Mouse (Mus musculus): ENCODE results near the gene Defb36. TPM values are rescaled to one million over a fixed set of nuclear protein-coding genes. Genes with fewer than 3 reads are reported as not detected.

Gene Defb36
- polyA plus RNA-seq, 1 experiment: not detected

DNA sequence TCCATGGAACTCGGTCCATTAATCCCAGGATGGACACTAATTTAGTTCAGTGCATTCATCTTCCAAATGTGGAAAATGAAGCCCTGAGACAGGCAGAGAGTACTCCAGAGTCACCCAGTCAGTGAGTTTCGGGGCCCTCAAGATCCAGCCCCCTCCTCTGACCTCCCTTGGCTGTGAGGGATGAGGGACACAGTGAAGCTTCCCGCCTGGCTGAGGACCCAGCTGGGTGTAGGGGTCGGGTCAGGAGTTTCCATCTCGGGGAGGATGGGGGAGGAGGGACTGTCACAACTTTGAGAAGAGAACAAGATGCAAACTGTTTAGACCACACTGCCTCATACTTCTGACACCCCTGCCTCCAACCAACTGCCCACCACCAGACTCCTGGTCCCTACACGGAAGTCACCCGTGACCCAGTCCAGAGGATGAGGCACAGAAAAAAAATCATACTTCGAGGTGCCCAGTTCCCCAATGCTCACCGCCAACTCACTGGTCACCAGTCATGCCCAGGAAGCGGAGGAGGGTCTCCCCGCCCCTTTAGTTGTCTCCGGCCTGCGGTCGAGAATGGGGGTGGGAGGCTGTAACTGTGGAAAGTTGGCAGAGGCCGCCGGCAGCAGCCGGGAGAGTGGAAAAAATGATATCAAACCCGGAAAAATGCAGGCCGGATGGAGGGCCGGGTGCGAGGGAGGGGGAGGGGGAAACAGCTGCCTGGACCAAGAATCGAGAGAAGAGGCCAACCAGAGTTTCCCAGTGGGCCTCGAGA is 32.3 kb downstream of the Defb36 start:
- Histone ChIP-seq H3K27ac (ENCODE audit: control insufficient read depth, insufficient read depth, low read depth, low read length, poor library complexity) (no peak overlapping the region), H3K4me3 (replicated peaks; ENCODE audit: control insufficient read depth, low read depth, low read length) (no peak overlapping the region), H3K4me1 (ENCODE audit: control insufficient read depth, insufficient read depth, low read length) (no peaks in the 10 kb centered on the region; the same call in 1 of the 2 replicates)
- TF ChIP-seq POLR2A (IDR thresholded peaks at IDR 0.05; ENCODE audit: borderline replicate concordance, control insufficient read depth, low read depth, low read length) (no peak), CTCF (IDR thresholded peaks at IDR 0.05; ENCODE audit: control insufficient read depth, insufficient read depth, low read length) (no peak)
- WGBS: 70% methylated on average over 23 of the region's 23 CpGs

DNA sequence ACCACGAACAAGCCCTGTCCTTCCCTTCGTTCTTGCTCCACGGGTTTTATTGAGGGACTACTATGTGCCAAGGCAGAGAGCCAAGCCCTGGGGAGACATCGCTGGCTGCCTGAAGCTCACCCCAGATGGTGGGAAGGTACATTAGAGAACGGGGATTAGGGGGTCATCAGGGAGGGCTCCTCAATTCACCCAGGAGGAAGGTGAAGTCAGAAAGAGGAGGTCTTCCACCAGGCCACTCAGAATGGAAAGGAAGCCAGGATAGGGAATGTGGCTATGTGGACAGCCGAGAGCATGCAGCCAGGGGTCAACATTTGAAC is 32.8 kb downstream of the Defb36 start:
- Histone ChIP-seq H3K4me3 (replicated peaks; ENCODE audit: control insufficient read depth, low read depth, low read length) (no peak overlapping the region), H3K4me1 (ENCODE audit: control insufficient read depth, insufficient read depth, low read length) (no peaks in the 10 kb centered on the region; the same call in 1 of the 2 replicates), H3K27ac (ENCODE audit: control insufficient read depth, insufficient read depth, low read depth, low read length, poor library complexity) (no peak overlapping the region)
- WGBS: 73% methylated on average over 6 of the region's 6 CpGs
- TF ChIP-seq POLR2A (IDR thresholded peaks at IDR 0.05; ENCODE audit: borderline replicate concordance, control insufficient read depth, low read depth, low read length) (no peak), CTCF (IDR thresholded peaks at IDR 0.05; ENCODE audit: control insufficient read depth, insufficient read depth, low read length) (no peak)

DNA sequence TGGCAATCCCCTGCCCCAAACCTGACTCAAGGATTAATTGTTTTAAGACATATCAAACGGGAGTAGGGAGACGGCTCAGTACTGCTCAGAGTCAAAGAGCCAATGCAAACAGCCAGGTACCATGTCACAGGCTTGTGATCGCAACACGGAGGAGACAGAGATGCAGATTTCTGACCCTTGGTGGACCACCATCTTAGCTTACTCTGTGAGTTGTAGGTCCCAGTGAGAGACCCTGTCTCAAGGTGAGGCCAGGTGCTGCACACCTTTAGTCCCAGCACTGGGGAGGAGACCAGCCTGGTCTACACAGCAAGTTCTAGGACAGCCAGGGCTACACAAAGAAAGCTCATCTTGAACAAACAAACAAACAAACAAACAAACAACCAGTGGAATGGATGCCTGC is 33.3 kb downstream of the Defb36 start:
- TF ChIP-seq CTCF (IDR thresholded peaks at IDR 0.05; ENCODE audit: control insufficient read depth, insufficient read depth, low read length) (no peak), POLR2A (IDR thresholded peaks at IDR 0.05; ENCODE audit: borderline replicate concordance, control insufficient read depth, low read depth, low read length) (no peak)
- Histone ChIP-seq H3K4me3 (replicated peaks; ENCODE audit: control insufficient read depth, low read depth, low read length) (no peak overlapping the region), H3K27ac (ENCODE audit: control insufficient read depth, insufficient read depth, low read depth, low read length, poor library complexity) (no peak overlapping the region), H3K4me1 (ENCODE audit: control insufficient read depth, insufficient read depth, low read length) (no peaks in the 10 kb centered on the region; the same call in 1 of the 2 replicates)
- WGBS: 86% methylated on average over 4 of the region's 4 CpGs

DNA sequence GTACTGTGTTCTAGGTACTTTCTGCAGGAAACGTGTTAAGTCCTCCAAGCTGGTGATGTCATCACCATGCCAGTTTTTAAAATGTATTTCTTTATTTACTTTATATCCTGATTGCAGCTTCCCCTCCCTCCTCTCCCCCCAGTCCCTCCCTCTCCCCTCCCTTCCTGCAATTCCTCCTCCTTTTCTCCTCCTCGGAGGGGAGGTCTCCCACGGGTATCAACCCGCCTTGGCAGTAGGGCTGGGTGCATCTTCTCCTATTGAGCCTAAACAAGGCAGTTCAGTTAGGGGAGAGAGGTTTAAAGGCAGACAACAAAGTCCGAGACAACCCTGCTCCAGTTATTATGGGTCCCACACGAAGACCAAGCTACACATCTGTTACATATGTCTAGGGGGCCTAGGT is 34.7 kb downstream of the Defb36 start:
- H3K27ac ChIP-seq (ENCODE audit: control insufficient read depth, insufficient read depth, low read depth, low read length, poor library complexity): no peak overlapping the region

DNA sequence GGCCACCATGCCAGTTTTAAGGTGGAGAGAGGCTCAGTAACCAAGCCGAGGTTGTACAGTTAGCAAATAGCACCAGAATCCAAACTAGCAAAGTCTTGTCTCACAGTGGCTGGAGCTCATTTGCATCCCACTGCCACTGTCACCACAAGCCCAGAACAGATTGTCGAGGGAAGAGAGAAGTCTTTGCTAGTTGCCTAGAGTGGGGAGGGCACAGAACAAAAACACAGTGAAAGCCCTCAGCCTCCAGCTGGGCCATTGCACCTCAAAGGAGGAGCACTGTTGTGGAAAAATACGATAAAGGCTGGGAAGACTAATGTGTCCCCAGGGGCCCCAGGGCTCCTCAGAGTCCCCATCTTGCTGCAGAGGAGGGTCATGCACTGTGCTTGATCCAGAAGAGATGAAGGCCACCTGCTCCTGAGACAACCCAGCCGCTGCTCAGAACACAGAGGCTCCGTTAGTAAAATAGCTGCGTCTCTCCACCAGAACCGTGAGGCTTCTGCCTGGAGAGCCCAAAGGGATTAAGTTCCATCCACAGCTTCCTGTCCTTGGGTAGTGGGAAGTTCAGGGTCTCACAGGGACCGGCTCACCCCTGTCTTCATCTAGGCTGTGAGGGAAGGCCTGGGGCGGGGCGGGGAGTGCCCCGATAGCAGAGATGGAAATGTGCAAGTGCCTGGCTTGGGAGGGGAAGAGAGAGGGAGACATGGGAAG is 35.4 kb downstream of the Defb36 start:
- H3K27ac ChIP-seq (ENCODE audit: control insufficient read depth, insufficient read depth, low read depth, low read length, poor library complexity): no peak overlapping the region
- 59% methylated on average over 11 of the region's 11 CpGs for WGBS

More for the DNA sequence above, 34.7 kb downstream of the Defb36 start:
- no peak for TF ChIP-seq POLR2A (IDR thresholded peaks at IDR 0.05; ENCODE audit: borderline replicate concordance, control insufficient read depth, low read depth, low read length)
- no peak for TF ChIP-seq CTCF (IDR thresholded peaks at IDR 0.05; ENCODE audit: control insufficient read depth, insufficient read depth, low read length)
- Histone ChIP-seq H3K4me1 (ENCODE audit: control insufficient read depth, insufficient read depth, low read length) (no peaks in the 10 kb centered on the region; the same call in 1 of the 2 replicates), H3K4me3 (replicated peaks; ENCODE audit: control insufficient read depth, low read depth, low read length) (no peak overlapping the region)
- 62% methylated on average over 6 of the region's 6 CpGs for WGBS

DNA sequence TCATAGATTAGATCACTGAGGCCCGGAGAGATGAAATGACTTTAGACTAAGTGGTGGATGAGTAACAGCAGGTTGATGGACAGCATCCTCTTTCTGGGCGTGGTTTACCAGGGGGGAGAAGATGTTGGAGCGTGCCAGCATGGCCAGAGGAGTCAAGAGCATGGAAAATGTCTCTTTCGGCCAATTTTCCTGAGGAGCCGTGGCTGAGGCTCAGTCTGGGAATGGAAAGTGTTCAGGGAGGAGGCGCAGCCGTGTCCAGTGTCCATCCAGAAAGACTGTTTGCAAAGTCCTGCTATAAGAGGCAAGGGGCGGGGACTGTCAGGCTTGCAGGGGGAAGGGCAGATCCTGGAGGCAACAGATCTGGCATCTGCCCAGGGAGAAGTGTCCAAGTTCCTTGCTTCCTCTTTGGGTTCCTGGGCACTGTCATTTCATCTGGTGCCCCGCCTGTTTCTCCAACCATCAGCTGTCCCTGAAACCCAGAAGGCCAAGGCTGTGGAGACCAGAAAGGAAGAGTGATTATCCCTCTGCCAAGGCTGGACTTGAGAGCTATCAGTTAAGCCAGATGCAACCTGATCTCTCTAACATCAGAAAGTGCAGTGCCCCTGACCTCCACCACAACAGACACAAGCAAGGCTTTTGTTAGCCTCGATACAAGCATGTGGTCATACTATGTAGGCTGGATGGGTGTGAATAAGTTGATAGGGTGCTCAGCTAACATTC is 48.9 kb downstream of the Defb36 start:
- 40% methylated on average over 10 of the region's 10 CpGs for WGBS
- Histone ChIP-seq H3K4me1 (ENCODE audit: control insufficient read depth, insufficient read depth, low read length) (peaks cover 6% of the 10 kb centered on the region), H3K27ac (ENCODE audit: control insufficient read depth, insufficient read depth, low read depth, low read length, poor library complexity) (peak overlapping the region; percentile 50; the same call in 1 of the 2 replicates), H3K4me3 (replicated peaks; ENCODE audit: control insufficient read depth, low read depth, low read length) (no peak overlapping the region)
- TF ChIP-seq POLR2A (IDR thresholded peaks at IDR 0.05; ENCODE audit: borderline replicate concordance, control insufficient read depth, low read depth, low read length): no peak
- no peak for TF ChIP-seq CTCF (IDR thresholded peaks at IDR 0.05; ENCODE audit: control insufficient read depth, insufficient read depth, low read length)

More for the DNA sequence above, 35.4 kb downstream of the Defb36 start:
- no peak for TF ChIP-seq CTCF (IDR thresholded peaks at IDR 0.05; ENCODE audit: control insufficient read depth, insufficient read depth, low read length)
- TF ChIP-seq POLR2A (IDR thresholded peaks at IDR 0.05; ENCODE audit: borderline replicate concordance, control insufficient read depth, low read depth, low read length): no peak
- Histone ChIP-seq H3K4me3 (replicated peaks; ENCODE audit: control insufficient read depth, low read depth, low read length) (no peak overlapping the region), H3K4me1 (ENCODE audit: control insufficient read depth, insufficient read depth, low read length) (no peaks in the 10 kb centered on the region; the same call in 1 of the 2 replicates)

DNA sequence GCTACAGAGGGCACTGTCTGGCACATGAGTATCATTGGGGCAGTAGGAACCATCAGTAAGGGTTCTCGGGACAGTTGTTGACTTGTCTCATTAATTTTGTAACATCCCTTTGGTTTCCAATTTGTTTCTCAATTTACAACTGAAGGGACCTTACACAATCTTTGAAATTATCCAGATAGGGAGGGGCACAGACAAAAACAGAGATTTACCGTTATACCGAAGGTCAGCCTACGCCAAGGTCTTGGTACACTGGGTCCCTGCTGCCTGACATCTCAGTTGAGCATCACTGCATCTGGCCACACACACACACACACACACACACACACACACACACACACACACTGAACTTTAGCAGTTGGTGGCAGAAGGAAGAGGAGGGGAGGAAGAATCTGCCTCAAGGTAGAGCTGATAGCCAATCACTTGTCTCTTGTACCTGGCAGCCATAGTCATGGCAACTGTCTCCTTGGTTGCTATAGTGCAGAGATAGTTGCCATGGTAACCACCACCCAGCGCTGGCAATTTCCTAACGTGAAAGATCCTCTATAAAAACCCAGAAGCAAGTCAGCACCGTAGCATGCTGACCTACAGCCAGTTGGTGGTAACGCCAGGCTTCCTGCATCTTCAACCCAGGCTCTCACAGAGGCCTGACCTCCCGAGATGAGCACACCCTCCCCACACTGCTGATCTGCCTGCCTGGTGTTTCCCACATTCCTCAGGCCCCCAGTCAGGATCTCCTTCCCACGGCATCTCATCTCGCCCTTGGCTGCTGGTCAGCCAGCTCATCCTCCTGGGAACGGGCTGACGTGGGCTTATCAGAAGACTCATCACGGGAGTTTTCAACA is 50.0 kb downstream of the Defb36 start:
- H3K4me1 ChIP-seq (ENCODE audit: control insufficient read depth, insufficient read depth, low read length): peaks cover 6% of the 10 kb centered on the region
- TF ChIP-seq POLR2A (IDR thresholded peaks at IDR 0.05; ENCODE audit: borderline replicate concordance, control insufficient read depth, low read depth, low read length) (no peak), CTCF (IDR thresholded peaks at IDR 0.05; ENCODE audit: control insufficient read depth, insufficient read depth, low read length) (no peak)
- WGBS: 36% methylated on average over 14 of the region's 14 CpGs
- no peak overlapping the region for H3K27ac ChIP-seq (ENCODE audit: control insufficient read depth, insufficient read depth, low read depth, low read length, poor library complexity)
- H3K4me3 ChIP-seq (replicated peaks; ENCODE audit: control insufficient read depth, low read depth, low read length): no peak overlapping the region
